Mouse (Mus musculus): ENCODE measurements around the gene Fam162a. TPM values are rescaled to one million over a fixed set of nuclear protein-coding genes. Genes with fewer than 3 reads are reported as not detected.
"Not testable (repeated sequence)": the region's sequence is repeated elsewhere in the genome, so short reads cannot be mapped to it uniquely, and the experiment has no call there.

Gene Fam162a
- total and polyA plus RNA-seq, 3 experiments, result 120 to 129 TPM; not detected in 1

DNA sequence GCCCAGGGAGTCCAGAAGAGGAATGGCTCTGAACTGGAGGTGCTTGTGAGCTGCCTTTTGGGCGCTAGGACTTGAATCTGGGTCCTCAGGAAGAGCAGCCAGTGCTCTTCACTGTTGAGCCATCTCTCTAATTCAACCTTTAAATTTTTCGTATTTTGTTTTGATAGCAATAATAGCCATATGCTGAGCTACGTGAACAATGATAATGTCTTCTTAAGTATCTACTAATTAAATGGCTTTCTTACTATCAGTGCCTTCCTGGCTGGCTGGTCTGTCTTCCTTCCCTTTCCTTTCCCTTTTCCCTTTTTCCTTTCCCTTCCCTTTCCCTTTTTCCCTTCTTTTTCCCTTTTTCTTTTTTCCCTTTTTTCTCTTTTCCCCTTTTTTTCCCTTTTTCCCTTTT lies 63.0 kb downstream of the Fam162a start:
- no peak overlapping the region for H3K9ac ChIP-seq (ENCODE audit: control insufficient read depth, low read depth, low read length, poor library complexity, severe bottlenecking)
- H3K36me3 ChIP-seq (ENCODE audit: control insufficient read depth in 1 of 2, insufficient read depth in 2 of 2, low read length in 2 of 2), result peaks cover 0 to 31% of the 10 kb centered on the region in 2 experiments; a peak in 2 of 4 replicates

GRCm38 (mm10) chr16:35998852-35999251 lies 72.5 kb downstream of the Fam162a start:
- Histone ChIP-seq H3K36me3 (ENCODE audit: control insufficient read depth in 1 of 2, insufficient read depth in 2 of 2, low read length in 2 of 2) (peaks cover 1 to 13% of the 10 kb centered on the region in 2 experiments), H3K79me2 (ENCODE audit: control insufficient read depth, insufficient read depth, low read length, poor library complexity) (peaks cover 34% of the 10 kb centered on the region)
- DNase-seq (ENCODE audit: low read depth, low spot score); H3K9ac ChIP-seq (ENCODE audit: control insufficient read depth, low read depth, low read length, poor library complexity, severe bottlenecking); H3K9me3 ChIP-seq (replicated peaks; ENCODE audit: insufficient read depth, low read length); H3K27me3 ChIP-seq (ENCODE audit: control insufficient read depth in 1 of 2, insufficient read depth in 2 of 2, low read length in 2 of 2); H3K27ac ChIP-seq (ENCODE audit: control insufficient read depth, low read depth, low read length); H3K4me3 ChIP-seq (ENCODE audit: control insufficient read depth in 1 of 2, insufficient read depth in 1 of 2, low read depth in 2 of 2, low read length in 2 of 2); H3K4me1 ChIP-seq (ENCODE audit: control insufficient read depth in 1 of 2, insufficient read depth in 2 of 2, low read length in 2 of 2): not testable (repeated sequence)

More for the DNA sequence above, 63.0 kb downstream of the Fam162a start:
- Histone ChIP-seq H3K27me3 (ENCODE audit: control insufficient read depth in 1 of 2, insufficient read depth in 2 of 2, low read length in 2 of 2) (no peaks in the 10 kb centered on the region), H3K79me2 (ENCODE audit: control insufficient read depth, insufficient read depth, low read length, poor library complexity) (no peaks in the 10 kb centered on the region; the same call in none of the 2 replicates), H3K4me3 (ENCODE audit: control insufficient read depth in 1 of 2, insufficient read depth in 1 of 2, low read depth in 2 of 2, low read length in 2 of 2) (no peak overlapping the region), H3K27ac (ENCODE audit: control insufficient read depth, low read depth, low read length) (no peak overlapping the region), H3K4me1 (ENCODE audit: control insufficient read depth in 1 of 2, insufficient read depth in 2 of 2, low read length in 2 of 2) (no peaks in the 10 kb centered on the region), H3K9me3 (replicated peaks; ENCODE audit: insufficient read depth, low read length) (no peaks in the 10 kb centered on the region)
- no peak for TF ChIP-seq ZKSCAN1 (IDR thresholded peaks at IDR 0.05; ENCODE audit: low read depth, low read length)
- TF ChIP-seq TAL1 (IDR thresholded peaks at IDR 0.05; ENCODE audit: low read length), result no peak
- no peak for TF ChIP-seq MAZ (IDR thresholded peaks at IDR 0.05; ENCODE audit: low read depth, low read length)
- no peak for TF ChIP-seq POLR2A (IDR thresholded peaks at IDR 0.05; ENCODE audit: control insufficient read depth in 1 of 2, insufficient read depth in 1 of 2, low read depth in 1 of 2, low read length in 2 of 2, poor library complexity in 1 of 2)
- TF ChIP-seq MAFK (IDR thresholded peaks at IDR 0.05; ENCODE audit: borderline replicate concordance, low read depth, low read length), result no peak
- DNase-seq (ENCODE audit: low read depth, low spot score), result no peak

Other genes with a start within 250 kb of the Fam162a start
- gene Parp14, start 200.1 kb downstream of the Fam162a start, total RNA-seq (2012; rRNA removed), result 0.98 and 1.2 TPM in 2 replicates
- 1 to 10 TPM in 1 of 2 experiments, not detected in 1; 1.5 TPM for gene Parp14, start 200.1 kb downstream of the Fam162a start, polyA plus RNA-seq (2012; ENCODE audit: insufficient read depth in 1 of 2, insufficient read length in 2 of 2, low read depth in 1 of 2, low replicate concordance in 2 of 2, missing spikeins in 1 of 2)
- 3.0 and 3.4 TPM in 2 replicates for gene Parp9, start 133.1 kb downstream of the Fam162a start, total RNA-seq (2012; rRNA removed)
- 1 to 10 TPM in 1 of 2 experiments, not detected in 1; 5.3 TPM for gene Parp9, start 133.1 kb downstream of the Fam162a start, polyA plus RNA-seq (2012; ENCODE audit: insufficient read depth in 1 of 2, insufficient read length in 2 of 2, low read depth in 1 of 2, low replicate concordance in 2 of 2, missing spikeins in 1 of 2)
- 3.5 and 3.9 TPM in 2 replicates for gene Dtx3l, start 132.4 kb downstream of the Fam162a start, total RNA-seq (2012; rRNA removed)
- 1 to 10 TPM in 1 of 2 experiments, not detected in 1; 6.0 TPM for gene Dtx3l, start 132.4 kb downstream of the Fam162a start, polyA plus RNA-seq (2012; ENCODE audit: insufficient read depth in 1 of 2, insufficient read length in 2 of 2, low read depth in 1 of 2, low replicate concordance in 2 of 2, missing spikeins in 1 of 2)
- gene Kpna1, start 92.8 kb downstream of the Fam162a start, total RNA-seq (2012; rRNA removed), result 24.5 and 25.2 TPM in 2 replicates
- 10 to 100 TPM in 1 of 2 experiments, not detected in 1; 34.9 TPM for gene Kpna1, start 92.8 kb downstream of the Fam162a start, polyA plus RNA-seq (2012; ENCODE audit: insufficient read depth in 1 of 2, insufficient read length in 2 of 2, low read depth in 1 of 2, low replicate concordance in 2 of 2, missing spikeins in 1 of 2)
- 2.1 and 3.3 TPM in 2 replicates for gene Wdr5b, start 30.4 kb downstream of the Fam162a start, total RNA-seq (2012; rRNA removed)
- 1 to 10 TPM in 1 of 2 experiments, not detected in 1; 1.7 TPM for gene Wdr5b, start 30.4 kb downstream of the Fam162a start, polyA plus RNA-seq (2012; ENCODE audit: insufficient read depth in 1 of 2, insufficient read length in 2 of 2, low read depth in 1 of 2, low replicate concordance in 2 of 2, missing spikeins in 1 of 2)
- 183 and 203 TPM in 2 replicates for gene Ccdc58, start 91 bp upstream of the Fam162a start, total RNA-seq (2012; rRNA removed)
- 10 to 100 TPM in 1 of 2 experiments, not detected in 1; 98.3 TPM for gene Ccdc58, start 91 bp upstream of the Fam162a start, polyA plus RNA-seq (2012; ENCODE audit: insufficient read depth in 1 of 2, insufficient read length in 2 of 2, low read depth in 1 of 2, low replicate concordance in 2 of 2, missing spikeins in 1 of 2)
- not detected in 2 replicates for gene Csta1, start 59.6 kb upstream of the Fam162a start, total RNA-seq (2012; rRNA removed)
- not detected for gene Csta1, start 59.6 kb upstream of the Fam162a start, polyA plus RNA-seq (2012; ENCODE audit: insufficient read depth in 1 of 2, insufficient read length in 2 of 2, low read depth in 1 of 2, low replicate concordance in 2 of 2, missing spikeins in 1 of 2)
- not detected in 2 replicates for gene Stfa2l1, start 85.2 kb upstream of the Fam162a start, total RNA-seq (2012; rRNA removed)
- gene Stfa2l1, start 85.2 kb upstream of the Fam162a start, polyA plus RNA-seq (2012; ENCODE audit: insufficient read depth in 1 of 2, insufficient read length in 2 of 2, low read depth in 1 of 2, low replicate concordance in 2 of 2, missing spikeins in 1 of 2), result not detected
- gene Gm5483, start 112.6 kb upstream of the Fam162a start, total RNA-seq (2012; rRNA removed), result not detected in 2 replicates
- gene Gm5483, start 112.6 kb upstream of the Fam162a start, polyA plus RNA-seq (2012; ENCODE audit: insufficient read depth in 1 of 2, insufficient read length in 2 of 2, low read depth in 1 of 2, low replicate concordance in 2 of 2, missing spikeins in 1 of 2), result not detected
- gene Gm5416, start 138.8 kb upstream of the Fam162a start, total RNA-seq (2012; rRNA removed), result not detected in 2 replicates
- not detected for gene Gm5416, start 138.8 kb upstream of the Fam162a start, polyA plus RNA-seq (2012; ENCODE audit: insufficient read depth in 1 of 2, insufficient read length in 2 of 2, low read depth in 1 of 2, low replicate concordance in 2 of 2, missing spikeins in 1 of 2)
- gene 2010005H15Rik, start 149.9 kb upstream of the Fam162a start, total RNA-seq (2012; rRNA removed), result 0.29 and 0.46 TPM in 2 replicates
- gene 2010005H15Rik, start 149.9 kb upstream of the Fam162a start, polyA plus RNA-seq (2012; ENCODE audit: insufficient read depth in 1 of 2, insufficient read length in 2 of 2, low read depth in 1 of 2, low replicate concordance in 2 of 2, missing spikeins in 1 of 2), result under 1 TPM in 1 of 2 experiments, not detected in 1; 0.11 TPM
- gene Stfa1, start 205.4 kb upstream of the Fam162a start, total RNA-seq (2012; rRNA removed), result not detected in 2 replicates
- gene Stfa1, start 205.4 kb upstream of the Fam162a start, polyA plus RNA-seq (2012; ENCODE audit: insufficient read depth in 1 of 2, insufficient read length in 2 of 2, low read depth in 1 of 2, low replicate concordance in 2 of 2, missing spikeins in 1 of 2), result not detected